Mouse (Mus musculus) heart, postnatal 10 days (tissue): ENCODE measurements at regions not wholly inside any gene's neighbourhood (a gene's known extent, or its start where the extent isn't known, plus 50 kb on each side); places are given as distances from the start of the nearest gene placed in this dataset.

Experiments
- DNase-seq, 2 experiments: peaks; one replicate each; pipeline ENCODE4 v3.0.0; 2021
- intact Hi-C: fragments of 180-260 bp; cut with DNase I; formaldehyde crosslinking; loops from one replicate; pipeline ENCODE4 v1.15.1; 2025

- no peak for DNase-seq
- intact Hi-C loops: no loop called here
These were observed 435.6 kb upstream of the Tenm2 start for GRCm38 (mm10) chr11:37671320-37671719.

DNA sequence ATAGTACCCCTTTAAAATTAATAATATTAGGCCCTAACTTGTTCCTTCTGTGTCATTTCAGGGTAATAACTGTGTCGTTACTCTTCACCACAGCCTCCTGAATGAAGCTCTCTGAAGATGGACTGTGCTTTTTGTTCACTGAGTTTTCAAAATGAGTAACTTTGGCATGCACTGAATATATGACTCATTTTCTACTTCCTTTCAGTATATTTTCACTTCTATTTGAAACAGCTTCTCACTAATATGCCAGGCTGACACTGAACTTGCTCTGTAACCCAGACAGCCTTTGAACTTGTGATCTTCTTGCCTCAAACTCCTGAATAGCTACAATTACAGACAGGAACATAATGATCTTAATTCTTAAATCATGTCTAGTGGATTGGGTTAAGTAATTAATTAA lies 431.2 kb upstream of the Tenm2 start:
- intact Hi-C loops: no loop called here
- no peak for DNase-seq

- DNase-seq: no peak
- intact Hi-C loops: no loop called here
These were observed 414.3 kb upstream of the Tenm2 start for GRCm38 (mm10) chr11:37650095-37650494.

- intact Hi-C loops: no loop called here
These were observed 387.5 kb upstream of the Tenm2 start for GRCm38 (mm10) chr11:37623290-37623689.

DNA sequence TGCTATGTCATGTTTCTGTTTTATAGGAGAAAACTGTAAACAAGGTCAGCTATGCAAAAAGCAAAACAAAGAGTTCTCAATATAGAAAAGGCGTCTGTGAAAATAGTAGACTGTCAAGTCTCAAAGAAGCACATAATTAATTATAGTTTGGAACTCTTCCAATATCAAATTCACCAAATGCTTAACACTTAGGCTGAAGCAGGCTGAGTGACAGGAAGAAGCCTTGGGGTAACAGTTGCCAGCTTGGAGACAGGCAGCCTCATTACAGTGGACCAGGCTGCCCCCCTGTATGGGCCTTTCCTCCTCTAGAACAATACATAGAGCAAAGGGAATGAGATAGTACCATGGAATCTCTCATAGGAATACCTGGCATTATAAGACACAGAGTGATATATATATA lies 364.8 kb upstream of the Tenm2 start:
- intact Hi-C loops: no loop called here
- DNase-seq: no peak

More at GRCm38 (mm10) chr11:37623290-37623689, 387.5 kb upstream of the Tenm2 start:
- no peak for DNase-seq

GRCm38 (mm10) chr11:37582236-37582635 lies 346.5 kb upstream of the Tenm2 start:
- no peak for DNase-seq
- intact Hi-C loops: no loop called here

DNA sequence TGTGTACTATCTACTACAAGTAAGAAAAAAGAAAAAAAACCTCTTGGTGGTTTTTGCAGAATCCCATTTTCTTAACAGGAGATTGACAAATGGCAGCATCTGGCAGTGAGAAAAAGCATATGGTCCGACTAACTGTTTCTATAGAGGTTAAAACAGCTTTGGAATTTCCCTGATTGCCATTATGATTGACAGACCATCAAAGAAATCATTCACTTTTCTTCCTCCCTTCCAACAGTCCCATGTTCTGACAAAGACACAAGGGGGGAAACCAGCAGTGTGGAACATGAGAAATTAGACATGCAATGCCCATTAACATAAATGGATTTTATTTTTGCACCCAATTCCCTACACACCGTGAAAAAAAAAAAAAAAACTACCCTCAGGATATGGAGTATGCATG lies 297.9 kb upstream of the Tenm2 start:
- DNase-seq: no peak
- intact Hi-C loops: no loop called here

DNA sequence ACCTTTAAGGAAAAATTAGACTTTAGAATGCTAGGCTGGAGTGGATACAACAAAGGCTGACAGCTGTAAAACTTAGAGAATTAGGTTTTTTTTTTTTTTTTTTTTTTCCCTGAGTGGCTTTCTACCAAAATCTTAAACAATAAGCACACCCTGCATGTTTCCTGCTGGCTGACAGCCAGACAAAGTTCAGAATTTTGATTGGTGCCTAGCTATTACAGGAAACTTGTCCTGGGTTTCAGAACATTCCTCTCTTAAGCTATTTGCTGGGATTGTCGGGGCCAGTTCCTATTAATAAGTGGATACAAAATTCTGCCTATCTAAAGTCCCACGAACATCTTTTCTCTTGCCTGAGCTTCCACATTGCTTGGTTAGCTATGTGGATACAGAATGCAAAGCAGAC lies 296.7 kb upstream of the Tenm2 start:
- intact Hi-C loops: no loop called here

GRCm38 (mm10) chr11:37498463-37499015 lies 262.8 kb upstream of the Tenm2 start:
- no peak for DNase-seq
- intact Hi-C loops: no loop called here

More for the DNA sequence above, 296.7 kb upstream of the Tenm2 start:
- DNase-seq: peak; percentile 67 to 68

- intact Hi-C loops: no loop called here
- no peak for DNase-seq
These were observed 262.1 kb upstream of the Tenm2 start for GRCm38 (mm10) chr11:37497874-37498273.

- DNase-seq: peak; percentile 23 to 24
- intact Hi-C loops: no loop called here
These were observed 244.5 kb upstream of the Tenm2 start for GRCm38 (mm10) chr11:37480236-37480635.

DNA sequence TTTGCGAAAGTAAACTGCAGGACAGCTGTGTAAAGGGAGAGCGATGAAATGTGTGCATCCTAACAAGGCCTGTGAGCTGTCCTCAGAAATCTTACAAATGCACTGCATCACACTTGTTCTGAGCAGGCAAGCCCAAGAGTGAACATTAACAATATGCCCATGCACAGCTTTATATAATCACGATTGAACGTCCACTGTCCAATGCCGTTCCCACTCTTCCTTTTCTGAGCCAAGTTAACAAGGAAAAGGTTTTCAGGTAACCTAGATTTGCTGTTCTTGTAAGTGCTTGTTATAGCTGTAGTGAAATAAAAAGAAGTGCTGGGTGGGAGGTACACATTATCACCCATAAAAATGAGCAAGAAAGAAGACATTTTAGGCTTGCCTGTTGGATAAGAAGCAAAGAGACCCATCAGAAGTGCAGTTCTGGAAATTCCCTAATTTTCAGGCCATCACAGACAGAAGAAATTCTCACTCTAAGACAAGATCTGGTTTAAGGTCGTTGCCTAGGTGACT lies 243.3 kb upstream of the Tenm2 start:
- intact Hi-C loops: no loop called here
- no peak for DNase-seq

- no peak for DNase-seq
- intact Hi-C loops: no loop called here
These were observed 238.3 kb upstream of the Tenm2 start for GRCm38 (mm10) chr11:37474068-37474467.

DNA sequence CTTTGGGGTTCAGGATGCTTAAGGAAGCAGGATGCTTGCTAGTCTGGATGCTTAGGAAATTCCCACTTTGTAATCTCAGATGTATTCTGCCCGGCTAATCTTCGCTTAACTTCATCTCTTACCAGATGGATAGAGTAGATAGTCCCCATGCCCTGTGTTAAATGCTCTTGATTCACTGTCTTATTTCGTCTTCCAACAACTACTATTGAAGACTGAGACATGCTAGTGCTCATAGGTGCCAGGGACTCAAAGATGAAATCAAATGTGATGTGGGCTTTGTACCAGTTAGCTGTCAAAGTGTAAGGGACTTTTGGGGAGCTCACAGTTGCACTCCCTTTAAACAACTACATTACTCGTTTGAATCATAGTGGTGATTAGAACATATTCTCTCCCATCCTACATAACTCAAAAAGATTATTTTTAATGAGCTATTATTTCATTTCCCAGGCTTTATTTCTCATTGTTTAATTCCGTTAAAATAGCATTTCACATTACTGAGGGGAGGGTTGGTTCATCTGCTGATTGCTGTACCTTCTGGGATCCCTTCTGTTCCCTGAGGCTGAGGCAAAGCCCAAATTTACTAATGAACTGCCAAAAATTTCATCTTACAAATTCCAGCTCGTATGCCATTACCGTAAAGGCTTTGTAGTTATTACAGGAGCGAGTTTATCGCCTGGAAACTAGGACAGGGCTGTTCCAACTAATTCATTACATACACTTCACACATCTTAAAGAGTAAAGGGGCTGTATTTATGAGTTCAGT lies 228.1 kb upstream of the Tenm2 start:
- no peak for DNase-seq
- intact Hi-C loops: no loop called here

- DNase-seq: no peak
- intact Hi-C loops: no loop called here
These were observed 226.6 kb upstream of the Tenm2 start for GRCm38 (mm10) chr11:37462375-37462774.

- DNase-seq: no peak
- intact Hi-C loops: no loop called here
These were observed 211.6 kb upstream of the Tenm2 start for GRCm38 (mm10) chr11:37447361-37447760.

DNA sequence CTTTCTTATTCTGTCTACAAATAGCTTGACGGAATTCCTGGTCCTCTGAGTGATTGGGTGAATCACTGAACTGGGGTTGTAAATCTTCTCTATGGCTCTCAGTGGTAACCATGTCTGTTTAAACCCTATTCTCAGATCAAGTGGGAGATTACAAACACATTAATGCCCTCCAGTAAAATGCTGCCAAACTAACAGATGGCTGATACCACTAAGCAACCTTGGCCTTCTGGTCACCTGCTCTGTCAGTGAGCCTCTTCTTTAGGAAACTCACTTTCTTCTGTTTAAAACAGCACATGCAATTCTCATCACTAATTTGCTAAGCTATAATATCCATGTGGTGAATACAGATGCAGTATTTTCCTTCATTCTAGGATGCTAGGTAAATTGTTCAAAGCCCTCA lies 210.9 kb upstream of the Tenm2 start:
- no peak for DNase-seq
- intact Hi-C loops: no loop called here

DNA sequence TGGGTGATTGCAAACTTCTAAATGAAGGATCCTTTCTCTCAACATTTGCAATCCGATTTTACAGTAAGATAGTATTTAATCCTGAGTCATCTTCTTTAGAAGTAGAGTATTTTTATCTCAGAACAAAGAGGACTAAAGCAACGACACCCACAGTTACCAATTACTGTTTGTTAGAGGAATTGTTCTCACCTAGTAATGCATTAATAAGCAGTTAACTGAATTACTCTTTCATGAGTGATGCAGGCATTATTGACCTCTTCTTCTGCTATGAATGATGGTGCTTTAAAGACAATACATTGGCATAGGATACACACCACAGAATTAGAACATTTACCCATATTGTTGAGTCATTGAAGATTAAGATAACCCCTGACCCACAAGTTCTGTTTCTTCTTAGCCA lies 207.0 kb upstream of the Tenm2 start:
- intact Hi-C loops: no loop called here
- DNase-seq: no peak

DNA sequence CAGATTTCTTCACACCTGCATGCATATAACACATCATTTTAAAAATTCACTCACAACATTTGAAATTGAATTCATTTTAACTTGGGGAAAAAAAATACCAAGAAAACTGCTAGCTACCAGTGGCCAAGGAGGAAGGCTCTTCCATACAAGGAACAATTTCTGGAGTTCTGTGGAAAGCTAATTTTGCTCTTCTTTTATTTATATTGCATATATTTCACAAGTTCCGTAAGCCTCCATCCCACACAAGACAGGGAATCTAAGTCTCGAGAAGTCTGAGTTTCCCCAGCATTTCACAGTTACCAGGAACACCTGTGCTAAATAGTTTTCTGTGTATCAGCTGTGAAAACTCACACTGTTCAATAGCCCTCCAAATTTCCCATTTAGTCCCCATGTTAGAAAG lies 198.8 kb upstream of the Tenm2 start:
- intact Hi-C loops: no loop called here
- no peak for DNase-seq

DNA sequence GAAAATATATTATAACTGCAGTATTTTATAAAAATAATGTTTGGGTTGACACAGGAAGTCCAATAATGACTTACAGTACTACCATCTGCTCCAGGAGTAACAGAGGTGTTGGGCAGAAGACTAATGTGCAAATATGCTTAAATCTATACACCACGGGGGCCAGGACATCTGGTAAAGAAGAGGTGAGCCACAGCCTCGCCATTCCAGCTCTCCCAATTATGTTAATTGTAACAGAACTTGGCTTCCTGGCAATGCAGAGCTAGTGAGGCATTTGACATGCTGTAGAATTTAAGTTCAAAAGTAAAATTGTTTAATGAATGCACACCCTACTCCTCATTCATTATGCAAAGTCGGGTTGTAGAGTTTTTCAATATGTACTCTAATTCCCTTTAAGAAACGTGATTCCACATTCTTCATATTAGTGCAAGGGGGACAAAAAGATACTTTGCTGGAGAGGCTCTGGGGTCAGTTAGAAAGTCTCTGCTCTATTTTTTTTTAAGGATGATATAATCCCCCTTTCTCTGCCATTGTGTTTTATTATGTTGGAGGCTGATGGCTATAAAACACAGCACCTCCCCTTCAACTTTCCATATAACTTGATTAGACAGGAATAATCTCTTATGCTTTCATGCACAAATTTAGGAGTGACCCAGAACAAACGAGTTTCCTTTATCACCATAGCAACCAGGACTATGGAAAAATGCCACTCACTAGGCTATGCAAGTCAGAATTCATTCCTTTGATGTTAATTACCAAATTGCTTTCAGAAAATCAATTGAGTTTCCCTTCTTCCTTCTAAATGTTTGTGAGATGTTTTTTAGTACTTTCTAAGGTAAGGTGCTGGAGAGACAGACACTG lies 188.8 kb upstream of the Tenm2 start:
- no peak for DNase-seq
- intact Hi-C loops: no loop called here

DNA sequence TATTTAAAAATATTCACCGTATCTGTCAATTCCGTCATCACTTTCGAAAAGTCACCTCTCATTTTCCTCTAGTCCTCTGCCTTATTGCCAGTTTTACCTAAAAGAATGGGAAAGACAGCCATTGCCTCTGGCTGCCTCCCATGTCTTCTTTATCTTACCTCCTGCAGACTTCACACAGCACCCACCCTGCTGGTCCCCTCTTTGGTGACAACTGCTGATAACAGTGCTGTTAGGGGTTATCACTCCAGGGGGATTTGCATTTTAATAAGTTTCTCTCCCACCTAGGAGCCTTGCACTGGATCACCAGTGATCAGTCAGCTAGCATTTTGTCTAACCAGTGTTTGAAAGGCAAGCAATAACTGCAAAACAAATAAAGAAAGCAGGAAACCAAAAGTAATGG lies 177.1 kb upstream of the Tenm2 start:
- intact Hi-C loops: no loop called here
- DNase-seq: no peak

DNA sequence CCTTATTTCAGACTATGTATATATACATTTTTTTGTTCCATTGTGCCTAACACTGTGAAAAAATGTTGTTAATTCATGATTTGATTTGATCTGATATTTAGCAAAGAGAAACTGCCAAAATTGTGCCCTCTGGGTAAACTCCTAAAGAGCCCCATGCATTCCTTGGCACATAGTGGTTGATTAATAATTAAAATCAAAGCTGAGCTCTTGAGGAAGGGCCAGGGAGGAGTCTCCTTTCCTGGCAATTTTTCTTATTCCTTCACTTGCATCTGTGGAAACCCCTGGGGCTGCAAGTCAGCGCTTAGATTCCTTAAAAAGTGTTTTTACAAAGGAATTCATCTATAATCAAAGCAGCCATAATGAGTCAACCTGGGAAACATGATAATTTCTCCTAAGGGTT lies 132.2 kb upstream of the Tenm2 start:
- intact Hi-C loops: no loop called here
- no peak for DNase-seq
